In the genomic region with DNA sequence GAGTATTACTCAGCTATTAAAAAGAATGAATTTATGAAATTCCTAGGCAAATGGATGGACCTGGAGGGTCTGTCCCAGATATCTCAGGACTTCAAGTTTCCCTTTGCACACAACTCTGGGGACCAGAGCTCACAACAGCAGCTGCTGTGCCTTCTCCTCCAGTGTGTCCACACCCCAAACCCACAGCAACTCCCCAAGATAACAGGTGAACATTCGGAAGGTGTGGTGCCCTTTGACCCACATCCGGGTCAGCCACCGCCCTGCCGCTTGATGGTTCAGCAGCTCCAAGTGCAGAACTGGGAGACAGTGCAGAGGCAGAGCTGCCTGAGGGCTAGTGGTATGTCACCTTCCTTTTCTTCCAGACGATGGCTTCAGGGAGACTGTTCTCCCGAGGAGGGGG, we compare ENCODE assay signal across 23 mouse cellular contexts.
"Had no signal": no experiment of that assay in that cellular context is flagged by ENCODE, and none has a peak within 500 bp of the region (broad histone marks: within the 10 kb centered on the region; RNA-seq: fewer than 3 reads in every experiment).

No protein-coding gene starts in this region.

- H3K9ac ChIP-seq: heart, embryonic 13.5 days; heart, embryonic 15.5 days; hindbrain, embryonic 13.5 days; hindbrain, embryonic 15.5 days; kidney, embryonic 15.5 days; limb, embryonic 12.5 days; liver, embryonic 13.5 days had no signal

- H3K4me3 ChIP-seq: heart, adult 2 months; heart, embryonic 13.5 days; heart, embryonic 15.5 days; hindbrain, embryonic 13.5 days; hindbrain, embryonic 15.5 days; kidney, embryonic 15.5 days; layer of hippocampus, adult 2 months; left cerebral cortex, adult 2 months; limb, embryonic 10.5 days; limb, embryonic 12.5 days; liver, embryonic 13.5 days had no signal

- ATAC-seq: hindbrain, postnatal 0 days had no signal

- H3K4me1 ChIP-seq: heart, embryonic 13.5 days; heart, embryonic 15.5 days; hindbrain, embryonic 13.5 days; hindbrain, embryonic 15.5 days; kidney, embryonic 15.5 days; limb, embryonic 10.5 days; limb, embryonic 12.5 days had no signal

- DNase-seq: gastrocnemius, postnatal 25 days; heart, adult 11 months; heart, adult 2 months; heart, postnatal 14 days; heart, postnatal 36 days; kidney, adult 18-20 months; kidney, adult 8-10 months; kidney, postnatal 14 days; liver; liver, embryonic 13.5 days had no signal

- H3K27ac ChIP-seq: heart, adult 2 months; heart, embryonic 13.5 days; heart, embryonic 15.5 days; hindbrain, embryonic 13.5 days; hindbrain, embryonic 15.5 days; hindbrain, postnatal 0 days; kidney, embryonic 15.5 days; kidney, postnatal 0 days; layer of hippocampus, adult 2 months; left cerebral cortex, adult 2 months; limb, embryonic 10.5 days; limb, embryonic 12.5 days; liver, embryonic 13.5 days had no signal

- H3K27me3 ChIP-seq: heart, embryonic 13.5 days; heart, embryonic 15.5 days; hindbrain, embryonic 13.5 days; hindbrain, embryonic 15.5 days; kidney, embryonic 15.5 days; limb, embryonic 12.5 days; liver, embryonic 13.5 days had no signal

- H3K9me3 ChIP-seq: heart, embryonic 13.5 days; heart, embryonic 15.5 days; hindbrain, embryonic 13.5 days; hindbrain, embryonic 15.5 days; kidney, embryonic 15.5 days; limb, embryonic 10.5 days; limb, embryonic 12.5 days; liver, embryonic 13.5 days had no signal

- H3K4me2 ChIP-seq: heart, embryonic 11.5 days; heart, embryonic 13.5 days; heart, embryonic 15.5 days; hindbrain, embryonic 13.5 days; hindbrain, embryonic 15.5 days; kidney, embryonic 15.5 days; limb, embryonic 12.5 days; liver, embryonic 11.5 days; liver, embryonic 13.5 days had no signal
